Mouse (Mus musculus) CH12.LX (cell line): ENCODE results near the gene Adamts6. TPM values are rescaled to one million over a fixed set of nuclear protein-coding genes. Genes with fewer than 3 reads are reported as not detected.

ENCODE experiments used
- DNase-seq: peaks from one replicate; pipeline ENCODE4 v3.0.0-alpha.2; 2013; ENCODE audit errors: extremely low read depth
- H3K27ac ChIP-seq: 2 replicates; pipeline ENCODE4 v1.5.1; 2012; ENCODE audit warnings: low read depth, mild to moderate bottlenecking, control low read depth, moderate library complexity; ENCODE audit not compliant: insufficient read depth
- H3K27me3 ChIP-seq: replicated peaks from 2 replicates; pipeline ENCODE3; 2012; ENCODE audit warnings: inconsistent platforms
- H3K36me3 ChIP-seq, 2 experiments: replicated peaks in 1 of 2; 2 replicates each; pipeline versions ENCODE3 to v1.6.1; 2012; ENCODE audit warnings: inconsistent platforms in 1 of 2, low read length in 1 of 2, mild to moderate bottlenecking in 1 of 2, mixed read lengths in 1 of 2, moderate library complexity in 1 of 2; ENCODE audit not compliant: control insufficient read depth in 1 of 2, insufficient read depth in 1 of 2
- H3K4me1 ChIP-seq, 2 experiments: 2 replicates each; pipeline ENCODE4 v1.6.1; 2012; ENCODE audit warnings: inconsistent platforms in 1 of 2, moderate library complexity in 1 of 2; ENCODE audit not compliant: insufficient read depth in 2 of 2, control insufficient read depth in 1 of 2
- H3K4me2 ChIP-seq: 2 replicates; pipeline ENCODE4 v1.6.1; 2012; ENCODE audit warnings: low read depth, mild to moderate bottlenecking, control low read depth; ENCODE audit not compliant: poor library complexity, insufficient read depth, severe bottlenecking
- H3K4me3 ChIP-seq, 3 experiments: fragments of 150-350 bp in 1 of 3; sonication (generic) in 1 of 3; replicated peaks in 1 of 3; 2 replicates each; pipeline versions ENCODE3 to v1.5.1; 2011 to 2012; ENCODE audit warnings: low read depth in 2 of 3, low read length in 2 of 3, mild to moderate bottlenecking in 2 of 3, moderate library complexity in 2 of 3, control low read depth in 1 of 3, improper control_type of control experiment in 1 of 3, inconsistent platforms in 1 of 3, mixed read lengths in 1 of 3; ENCODE audit not compliant: poor library complexity in 1 of 3
- H3K79me2 ChIP-seq: replicated peaks from 2 replicates; pipeline ENCODE4 v1.6.1; 2012; ENCODE audit warnings: mild to moderate bottlenecking, moderate library complexity; ENCODE audit not compliant: control insufficient read depth, poor library complexity, insufficient read depth, severe bottlenecking; ENCODE audit errors: extremely low read depth
- H3K9ac ChIP-seq: 2 replicates; pipeline ENCODE4 v1.6.1; 2012; ENCODE audit warnings: low read depth, mild to moderate bottlenecking, control low read depth, moderate library complexity; ENCODE audit not compliant: insufficient read depth
- H3K9me3 ChIP-seq: replicated peaks from 2 replicates; pipeline ENCODE3; 2012; ENCODE audit warnings: low read length, inconsistent platforms, mixed read lengths
- CHD1 ChIP-seq: IDR thresholded peaks from 2 replicates; pipeline ENCODE4 v1.6.1; 2012; ENCODE audit warnings: low read depth, low read length, improper control_type of control experiment, inconsistent platforms
- CHD2 ChIP-seq: IDR thresholded peaks from 2 replicates; pipeline ENCODE4 v1.6.1; 2011; ENCODE audit warnings: low read length, improper control_type of control experiment
- E2F4 ChIP-seq: IDR thresholded peaks from 2 replicates; pipeline ENCODE4 v1.6.1; 2011; ENCODE audit warnings: low read depth, low read length, improper control_type of control experiment; ENCODE audit not compliant: insufficient replicate concordance
- ELF1 ChIP-seq: IDR thresholded peaks from 2 replicates; pipeline ENCODE4 v1.6.1; 2014; ENCODE audit warnings: low read depth, mild to moderate bottlenecking, inconsistent platforms, low read length, improper control_type of control experiment
- ETS1 ChIP-seq: conservative IDR thresholded peaks from 2 replicates; pipeline ENCODE4 v1.6.1; 2012; ENCODE audit warnings: low read depth, mild to moderate bottlenecking, inconsistent platforms, low read length, improper control_type of control experiment, moderate library complexity
- HCFC1 ChIP-seq: IDR thresholded peaks from 2 replicates; pipeline ENCODE4 v1.6.1; 2012; ENCODE audit warnings: low read depth, mild to moderate bottlenecking, inconsistent platforms, low read length, improper control_type of control experiment
- JUN ChIP-seq: IDR thresholded peaks from 2 replicates; pipeline ENCODE4 v1.6.1; 2011; ENCODE audit warnings: low read depth, mild to moderate bottlenecking, low read length, improper control_type of control experiment, moderate library complexity; ENCODE audit not compliant: insufficient read depth
- JUND ChIP-seq: conservative IDR thresholded peaks from 2 replicates; pipeline ENCODE4 v1.6.1; 2011; ENCODE audit warnings: low read depth, low read length, improper control_type of control experiment
- MEF2A ChIP-seq: IDR thresholded peaks from 2 replicates; pipeline ENCODE4 v1.6.1; 2014; ENCODE audit warnings: low read depth, mild to moderate bottlenecking, inconsistent platforms, low read length, improper control_type of control experiment, borderline replicate concordance
- MXI1 ChIP-seq: IDR thresholded peaks from 2 replicates; pipeline ENCODE4 v1.6.1; 2011; ENCODE audit warnings: mild to moderate bottlenecking, low read depth, low read length, improper control_type of control experiment
- NRF1 ChIP-seq: IDR thresholded peaks from 2 replicates; pipeline ENCODE4 v1.6.1; 2014; ENCODE audit warnings: low read depth, mild to moderate bottlenecking, inconsistent platforms, low read length, improper control_type of control experiment, moderate library complexity
- POLR2A ChIP-seq: IDR thresholded peaks from 2 replicates; pipeline ENCODE4 v1.6.1; 2011; ENCODE audit warnings: low read depth, mild to moderate bottlenecking, improper control_type of control experiment, low read length
- RAD21 ChIP-seq: IDR thresholded peaks from 2 replicates; pipeline ENCODE4 v1.6.1; 2011; ENCODE audit warnings: low read depth, mild to moderate bottlenecking, low read length, improper control_type of control experiment, moderate library complexity
- TBP ChIP-seq: conservative IDR thresholded peaks from 2 replicates; pipeline ENCODE4 v1.6.1; 2011; ENCODE audit warnings: low read depth, low read length, improper control_type of control experiment
- UBTF ChIP-seq: IDR thresholded peaks from 2 replicates; pipeline ENCODE4 v1.6.1; 2012; ENCODE audit warnings: low read depth, mild to moderate bottlenecking, inconsistent platforms, low read length, improper control_type of control experiment, moderate library complexity
- ZC3H11A ChIP-seq: IDR thresholded peaks from 2 replicates; pipeline ENCODE4 v1.6.1; 2012; ENCODE audit warnings: low read depth, mild to moderate bottlenecking, inconsistent platforms, low read length, improper control_type of control experiment
- ZKSCAN1 ChIP-seq: IDR thresholded peaks from 2 replicates; pipeline ENCODE4 v1.6.1; 2012; ENCODE audit warnings: low read depth, inconsistent platforms, low read length, improper control_type of control experiment, borderline replicate concordance
- ZMIZ1 ChIP-seq: IDR thresholded peaks from 2 replicates; pipeline ENCODE4 v1.6.1; 2012; ENCODE audit warnings: low read depth, mild to moderate bottlenecking, inconsistent platforms, low read length, improper control_type of control experiment
- ZNF384 ChIP-seq: IDR thresholded peaks from 2 replicates; pipeline ENCODE4 v1.6.1; 2012; ENCODE audit warnings: low read depth, low read length, improper control_type of control experiment, inconsistent platforms
- dilution Hi-C: fragments of 300-500 bp; cut with MboI; formaldehyde crosslinking; loops from 2 replicates; pipeline ENCODE4 v1.14.3; 2020; ENCODE audit warnings: low sequenced_read_pairs; ENCODE audit not compliant: extremely low pct_unique_long_range_greater_than_20kb, extremely low pct_ligation_motif_present
- in situ Hi-C: fragments of 300-500 bp; cut with MboI; formaldehyde crosslinking; loops from 3 replicates; pipeline ENCODE4 v1.14.3; 2019; ENCODE audit warnings: low sequenced_read_pairs, low pct_ligation_motif_present, low pct_unique_long_range_greater_than_20kb, mixed read lengths
- polyA plus RNA-seq: library from polyadenylated mRNA; unstranded; fragments of >175 nt; gene quantifications from 2 replicates; pipeline ENCODE4 v1.2.1, GENCODE M21; 2012; ENCODE audit warnings: low read depth; ENCODE audit not compliant: insufficient read length
- total RNA-seq, 2 experiments: library from RNA; depleted of rRNA; stranded (reverse); fragments of 300-350 nt in 1 of 2; fragments of >200 nt in 1 of 2; gene quantifications; 2 replicates each; pipeline ENCODE4 v1.2.3; 2012 to 2014

The Adamts6 gene
- total and polyA plus RNA-seq, 3 experiments, result 0.34 to 1.1 (median 0.72) TPM

DNA sequence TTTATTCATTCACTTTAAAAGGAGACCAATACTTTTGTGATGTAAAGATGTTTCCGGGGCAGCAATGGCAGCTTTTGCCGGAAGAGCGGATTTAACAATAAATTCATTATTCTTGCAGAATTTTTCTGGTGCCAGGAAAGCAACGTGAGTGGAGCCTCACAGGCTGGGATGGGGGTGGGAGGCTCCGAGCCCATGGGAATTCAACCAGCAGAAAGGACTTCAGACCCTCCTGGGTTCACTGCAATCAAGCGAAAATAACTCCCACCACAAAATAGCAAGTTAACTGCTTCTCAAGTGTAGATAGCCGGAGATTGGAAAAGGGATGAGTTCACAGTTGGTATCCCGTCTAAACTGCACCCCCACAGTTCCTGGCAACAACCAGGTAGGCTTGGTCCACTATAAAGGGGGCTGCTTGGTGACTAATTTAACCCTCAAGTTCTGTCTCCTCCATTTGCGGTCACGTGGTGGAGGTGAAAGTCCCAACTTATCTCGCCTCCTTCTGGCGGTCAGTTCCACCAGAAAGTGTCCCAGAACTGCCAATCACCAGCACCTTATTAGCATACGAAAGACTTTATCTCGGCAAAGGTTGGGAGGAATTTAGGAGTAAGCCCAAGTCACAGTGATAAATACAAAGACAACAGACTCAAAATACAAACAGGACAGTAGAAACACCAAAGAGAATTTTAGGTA is 231.5 kb downstream of the Adamts6 start:
- no peaks in the 10 kb centered on the region for H3K79me2 ChIP-seq
- H3K27me3 ChIP-seq, result no peaks in the 10 kb centered on the region
- dilution Hi-C loops, result no loop called here
- no peaks in the 10 kb centered on the region for H3K36me3 ChIP-seq
- no peak overlapping the region for H3K4me3 ChIP-seq
- DNase-seq, result no peak
- in situ Hi-C loops, result no loop called here
- peaks cover 5% of the 10 kb centered on the region for H3K9me3 ChIP-seq
- TF ChIP-seq ETS1, result no peak
- no peak for TF ChIP-seq RAD21
- no peak for TF ChIP-seq NRF1
- no peak for TF ChIP-seq MXI1
- no peak for TF ChIP-seq JUN
- no peak for TF ChIP-seq JUND
- no peak for TF ChIP-seq ZMIZ1
- TF ChIP-seq TBP, result no peak
- no peak for TF ChIP-seq POLR2A
- no peak for TF ChIP-seq E2F4
- no peak for TF ChIP-seq MEF2A
- no peak for TF ChIP-seq ZNF384
- no peak for TF ChIP-seq CHD2
- no peak for TF ChIP-seq HCFC1
- no peak for TF ChIP-seq CHD1
- no peak for TF ChIP-seq UBTF
- TF ChIP-seq ZC3H11A, result no peak
- TF ChIP-seq, all 38 proteins: peak for 0
- no peak overlapping the region for H3K4me2 ChIP-seq
- H3K9ac ChIP-seq, result no peak overlapping the region
- peaks cover 2 to 5% of the 10 kb centered on the region in 2 experiments; a peak in 1 of 4 replicates for H3K4me1 ChIP-seq
- no peak overlapping the region for H3K27ac ChIP-seq

DNA sequence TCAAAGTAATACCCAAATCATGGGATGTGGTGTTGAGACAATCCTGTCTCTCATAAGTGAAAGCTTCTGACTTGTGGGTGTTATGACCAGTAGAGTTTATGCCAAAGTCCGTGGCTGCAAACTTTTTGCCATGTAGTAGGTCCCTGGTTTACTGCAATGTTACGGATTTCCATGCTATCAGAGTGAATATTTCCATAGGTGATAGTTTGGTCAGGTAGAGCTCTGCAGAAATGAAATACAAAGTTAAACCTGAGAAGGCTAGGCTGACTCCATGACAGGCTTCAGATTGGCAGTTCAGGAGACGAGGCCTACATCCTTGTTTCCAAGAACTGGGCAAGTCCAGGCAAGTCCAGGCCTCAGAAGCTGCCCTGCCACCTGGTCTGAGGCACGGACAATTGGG is 232.3 kb downstream of the Adamts6 start:
- dilution Hi-C loops, result no loop called here
- H3K36me3 ChIP-seq, result no peaks in the 10 kb centered on the region
- in situ Hi-C loops, result no loop called here

More for the DNA sequence above, 232.3 kb downstream of the Adamts6 start:
- Histone ChIP-seq H3K9me3 (peaks cover 5% of the 10 kb centered on the region), H3K27me3 (no peaks in the 10 kb centered on the region), H3K9ac (no peak overlapping the region), H3K4me1 (peaks cover 2 to 5% of the 10 kb centered on the region in 2 experiments; a peak in 1 of 4 replicates), H3K27ac (no peak overlapping the region), H3K79me2 (no peaks in the 10 kb centered on the region), H3K4me3 (no peak overlapping the region), H3K4me2 (no peak overlapping the region)
- no peak for DNase-seq
- TF ChIP-seq MEF2A, result no peak
- TF ChIP-seq ZKSCAN1, result no peak
- no peak for TF ChIP-seq ELF1
- no peak for TF ChIP-seq RAD21
